Mouse (Mus musculus) layer of hippocampus, postnatal 25 days (tissue): ENCODE results near the gene Idnk. TPM values are rescaled to one million over a fixed set of nuclear protein-coding genes. Genes with fewer than 3 reads are reported as not detected.
"Not testable (repeated sequence)": the region's sequence is repeated elsewhere in the genome, so short reads cannot be mapped to it uniquely, and the experiment has no call there.

ENCODE experiments used
- DNase-seq, 2 experiments: peaks; one replicate each; pipeline ENCODE4 v3.0.0; 2022; ENCODE audit warnings: mixed read lengths in 2 of 2, low spot score in 1 of 2; ENCODE audit errors: extremely low spot score in 1 of 2
- total RNA-seq, 2 experiments: library from RNA; stranded (reverse); gene quantifications; 2 replicates each; pipeline ENCODE4 v1.2.3; 2021

Gene Idnk
- total RNA-seq, 2 experiments from 2014 or later: 26.3 to 28.2 TPM

- DNase-seq: no peak
Measured at GRCm38 (mm10) chr13:58131692-58132091, 25.8 kb upstream of the Idnk start.

- DNase-seq: not testable (repeated sequence)
Measured at GRCm38 (mm10) chr13:58146603-58147002, 10.8 kb upstream of the Idnk start.

GRCm38 (mm10) chr13:58147760-58148159 lies 9.7 kb upstream of the Idnk start:
- no peak for DNase-seq

GRCm38 (mm10) chr13:58148256-58148831 lies 9.1 kb upstream of the Idnk start:
- peak in 1 of 2 experiments; percentile 19 for DNase-seq

- no peak for DNase-seq
Measured at GRCm38 (mm10) chr13:58149033-58149558, 8.4 kb upstream of the Idnk start.

- DNase-seq: no peak
Measured at GRCm38 (mm10) chr13:58149629-58150028, 7.8 kb upstream of the Idnk start.

GRCm38 (mm10) chr13:58150442-58150841 lies 7.0 kb upstream of the Idnk start:
- no peak for DNase-seq

GRCm38 (mm10) chr13:58156031-58156430 lies 1.4 kb upstream of the Idnk start:
- DNase-seq: no peak

GRCm38 (mm10) chr13:58157036-58157435 lies 413 bp upstream of the Idnk start:
- peak in 1 of 2 experiments; percentile 13 for DNase-seq

GRCm38 (mm10) chr13:58158099-58158912 lies 857 bp downstream of the Idnk start:
- DNase-seq: peak; percentile 81 to 91

GRCm38 (mm10) chr13:58160761-58161160 lies 3.3 kb downstream of the Idnk start:
- no peak for DNase-seq

- no peak for DNase-seq
Measured at GRCm38 (mm10) chr13:58163343-58163742, 5.9 kb downstream of the Idnk start.

GRCm38 (mm10) chr13:58168119-58168518 lies 10.7 kb downstream of the Idnk start:
- no peak for DNase-seq

GRCm38 (mm10) chr13:58176105-58176504 lies 18.7 kb downstream of the Idnk start:
- no peak for DNase-seq

- peak; percentile 100 for DNase-seq
Measured at GRCm38 (mm10) chr13:58177511-58178208, 20.2 kb downstream of the Idnk start.

GRCm38 (mm10) chr13:58181607-58182551 lies 24.4 kb downstream of the Idnk start:
- DNase-seq: no peak

GRCm38 (mm10) chr13:58184111-58184510 lies 26.7 kb downstream of the Idnk start:
- no peak for DNase-seq

GRCm38 (mm10) chr13:58186281-58186680 lies 28.8 kb downstream of the Idnk start:
- DNase-seq: no peak

GRCm38 (mm10) chr13:58187751-58188150 lies 30.3 kb downstream of the Idnk start:
- DNase-seq: no peak

GRCm38 (mm10) chr13:58188412-58188811 lies 31.0 kb downstream of the Idnk start:
- DNase-seq: peak; percentile 69 to 91
